ENCODE assay signal across 18 mouse cellular contexts in genomic region chr9:40384781-40385180, GRCm38 (mm10).
DNase-seq lines count a peak whose midpoint lies in the region; TF ChIP-seq lines count a peak whose summit lies in the region.
"Had no signal": no experiment of that assay in that cellular context is flagged by ENCODE, and none has a peak within 500 bp of the region (broad histone marks: within the 10 kb centered on the region; RNA-seq: fewer than 3 reads in every experiment).

No protein-coding gene starts in this region.

- no peaks in the 10 kb centered on the region for H3K27me3 ChIP-seq in cerebellum, adult 2 months (ENCODE audit: control insufficient read depth, insufficient read depth, low read length)
- H3K27me3 ChIP-seq: CH12.LX; forebrain, embryonic 13.5 days; hindbrain, embryonic 13.5 days; intestine, embryonic 15.5 days; Patski had no signal

- H3K4me3 ChIP-seq in cerebellum, adult 2 months (replicated peaks; ENCODE audit: insufficient read depth, low read depth, low read length), result no peak overlapping the region
- H3K4me3 ChIP-seq: forebrain, embryonic 10.5 days; forebrain, embryonic 13.5 days; hindbrain, embryonic 10.5 days; hindbrain, embryonic 13.5 days; intestine, embryonic 15.5 days had no signal

- H3K27ac ChIP-seq in cerebellum, adult 2 months (ENCODE audit: insufficient read depth, low read length), result peak overlapping the region; percentile 97
- H3K27ac ChIP-seq: forebrain, embryonic 10.5 days; forebrain, embryonic 13.5 days; hindbrain, embryonic 10.5 days; hindbrain, embryonic 13.5 days; intestine, embryonic 15.5 days had no signal

- 39% methylated on average over 5 of the region's 5 CpGs for WGBS in cerebellum, adult 2 months

- peak; percentile 51 for DNase-seq in cerebellum, adult 2 months
- no peak for DNase-seq in cerebellum, postnatal 4 days (ENCODE audit: low spot score in 2 of 2)
- peak; percentile 74 for DNase-seq in heart, adult 11 months
- DNase-seq in heart, postnatal 36 days, result no peak
- DNase-seq in kidney, postnatal 10 days, result peak; percentile 35
- no peak for DNase-seq in kidney, postnatal 14 days
- no peak for DNase-seq in layer of hippocampus, postnatal 25 days (ENCODE audit: extremely low spot score in 1 of 2, low spot score in 1 of 2)
- DNase-seq: adrenal gland, postnatal 10 days; B cell, adult 2 months; gastrocnemius, postnatal 10 days; gastrocnemius, postnatal 36 days had no signal

- no peak for TF ChIP-seq POLR2A in cerebellum, adult 2 months (IDR thresholded peaks at IDR 0.05; ENCODE audit: borderline replicate concordance, insufficient read depth, low read length)

- intact Hi-C loops in heart, postnatal 36 days (cut with DNase I), result no loop called here

- no peak for TF ChIP-seq CTCF in cerebellum, adult 2 months (IDR thresholded peaks at IDR 0.05; ENCODE audit: borderline replicate concordance, insufficient read depth, low read depth, low read length)

- peaks cover 29% of the 10 kb centered on the region; the same call in 1 of the 2 replicates for H3K4me1 ChIP-seq in cerebellum, adult 2 months (ENCODE audit: control insufficient read depth, insufficient read depth, low read length)
- H3K4me1 ChIP-seq: intestine, embryonic 15.5 days had no signal

Comparison
In these comparisons a context has a peak if more than half of its experiments do, and no peak if none do; other contexts are left out.
1. DNase-seq: peak in cerebellum, adult 2 months (2 of 2), heart, adult 11 months (single experiment) and kidney, postnatal 10 days (single experiment); none in cerebellum, postnatal 4 days (0 of 2), heart, postnatal 36 days (0 of 2), kidney, postnatal 14 days (single experiment) and layer of hippocampus, postnatal 25 days (0 of 2).